Mouse (Mus musculus) cerebellum, adult 9-10 months (tissue): ENCODE data around the gene Mrgprb5.
A peak's percentile ranks its signal among the peaks of the same experiment; 100 is the strongest.
"Not testable (repeated sequence)": the region's sequence is repeated elsewhere in the genome, so short reads cannot be mapped to it uniquely, and the experiment has no call there.

ENCODE experiments used
- DNase-seq: peaks from one replicate; pipeline ENCODE4 v3.0.0; 2022

Gene Mrgprb5

DNA sequence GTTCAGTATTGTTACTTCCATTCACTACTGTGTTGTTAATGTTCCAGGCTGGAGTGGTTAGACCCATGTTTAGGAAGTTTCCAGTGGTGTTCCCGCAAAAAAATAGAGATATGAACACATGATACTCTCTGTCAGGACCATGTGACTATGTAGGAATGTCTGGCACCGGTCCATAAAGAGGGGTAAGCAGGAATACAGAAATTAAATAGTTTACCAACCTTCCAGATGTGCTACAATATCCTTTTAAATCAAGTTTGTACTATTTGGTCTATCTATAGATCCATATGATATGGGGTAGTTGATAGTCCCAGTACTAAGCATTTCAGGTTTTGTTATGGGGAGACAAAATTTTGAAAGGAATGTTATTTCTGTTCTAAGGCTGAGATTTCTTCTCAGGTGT lies at the start of gene Mrgprb5:
TSS of gene Mrgprb5 (minus strand) at position 101 of the 400 bp plus-strand sequence.
- DNase-seq: no peak

GRCm38 (mm10) chr7:48199188-48199587 lies 30.4 kb upstream of the Mrgprb5 start, which contains the start of gene Mrgprb4:
Gene Mrgprb4 (minus strand): TSS chr7:48199288.
- no peak for DNase-seq

DNA sequence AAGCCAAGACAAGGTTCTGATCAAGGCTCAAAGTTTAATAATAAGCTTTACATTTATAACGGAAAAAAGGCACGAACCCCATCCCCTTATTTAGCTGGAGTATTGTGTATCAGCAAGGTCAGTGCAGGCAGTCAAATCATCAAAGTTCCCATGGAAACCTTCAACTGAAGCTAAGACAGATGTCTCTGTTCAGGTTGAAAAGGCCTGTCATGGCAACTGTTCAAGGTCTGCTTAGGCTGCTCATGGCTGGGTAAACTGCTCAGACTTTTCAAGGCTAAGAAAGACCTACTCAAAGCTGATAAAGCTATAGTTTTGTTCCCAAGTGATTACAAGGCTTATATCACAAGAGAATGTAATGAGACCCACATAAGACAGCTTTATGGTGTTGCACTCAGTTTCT lies 1.3 kb downstream of the Mrgprb5 start:
- no peak for DNase-seq

- DNase-seq: peak; percentile 0
Measured at GRCm38 (mm10) chr7:48138248-48138702, 30.5 kb downstream of the Mrgprb5 start.

DNA sequence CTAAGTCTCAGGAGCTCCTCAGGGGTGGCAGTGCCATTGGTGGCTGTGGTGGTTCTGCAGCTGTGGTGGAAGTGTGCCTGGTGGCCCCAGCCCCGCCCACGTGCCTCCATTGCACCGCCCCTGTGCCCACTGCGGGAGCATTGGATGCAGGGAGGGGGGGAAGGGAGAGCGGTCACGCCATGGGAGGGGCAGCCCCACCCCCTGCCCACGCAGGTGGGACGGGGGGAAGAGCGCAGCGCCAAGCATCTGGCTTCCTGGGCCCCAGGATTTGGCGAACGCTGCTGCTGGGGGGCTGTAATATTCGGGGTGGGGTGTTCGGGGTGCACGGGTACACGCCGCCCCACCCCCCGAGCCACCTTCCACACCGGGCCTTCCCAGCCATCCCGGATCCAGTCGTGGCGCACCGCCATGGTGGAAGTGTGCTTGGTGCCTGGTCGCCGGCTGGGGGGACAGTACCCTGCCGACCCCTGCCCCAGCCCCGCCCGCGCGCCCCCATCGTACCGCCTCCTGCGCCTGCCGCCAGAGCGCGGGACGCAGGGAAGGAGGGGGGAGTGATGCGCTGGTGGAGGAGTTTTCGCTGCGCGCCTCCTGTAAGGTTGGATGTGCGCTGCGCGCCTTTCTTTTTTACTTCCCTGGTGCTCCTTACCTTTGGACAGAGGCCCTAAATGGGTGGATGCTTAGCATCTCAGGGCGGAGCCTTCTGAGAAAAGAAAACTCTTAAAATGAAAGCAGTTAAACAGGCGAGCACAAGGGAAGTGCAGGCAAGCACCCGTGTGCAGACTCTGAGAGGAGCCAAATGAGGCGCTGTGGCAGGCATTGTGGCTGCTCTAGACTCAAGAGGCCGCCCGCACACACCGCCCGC lies 31.4 kb downstream of the Mrgprb5 start:
- no peak for DNase-seq

GRCm38 (mm10) chr7:48132674-48133073 lies 36.1 kb downstream of the Mrgprb5 start:
- DNase-seq: no peak

DNA sequence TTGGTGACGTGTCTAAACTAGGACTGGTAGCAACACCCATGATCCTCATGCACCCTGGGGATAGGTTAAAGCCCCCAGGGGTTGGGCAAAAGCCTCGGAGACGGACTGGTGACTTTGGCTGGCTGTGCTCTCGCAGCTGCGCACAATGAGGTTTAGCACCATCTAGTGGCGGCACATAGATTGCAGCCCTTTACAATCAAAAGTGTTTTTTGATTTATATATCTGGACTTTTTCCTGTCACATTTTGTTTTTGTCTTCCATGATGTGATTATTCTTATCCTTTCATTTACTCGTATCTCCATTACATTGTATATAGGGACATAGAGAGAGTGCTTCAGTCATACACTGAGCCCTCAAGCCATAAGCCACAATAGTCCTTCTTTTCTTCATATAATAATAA lies 36.6 kb downstream of the Mrgprb5 start:
- DNase-seq: not testable (repeated sequence)

DNA sequence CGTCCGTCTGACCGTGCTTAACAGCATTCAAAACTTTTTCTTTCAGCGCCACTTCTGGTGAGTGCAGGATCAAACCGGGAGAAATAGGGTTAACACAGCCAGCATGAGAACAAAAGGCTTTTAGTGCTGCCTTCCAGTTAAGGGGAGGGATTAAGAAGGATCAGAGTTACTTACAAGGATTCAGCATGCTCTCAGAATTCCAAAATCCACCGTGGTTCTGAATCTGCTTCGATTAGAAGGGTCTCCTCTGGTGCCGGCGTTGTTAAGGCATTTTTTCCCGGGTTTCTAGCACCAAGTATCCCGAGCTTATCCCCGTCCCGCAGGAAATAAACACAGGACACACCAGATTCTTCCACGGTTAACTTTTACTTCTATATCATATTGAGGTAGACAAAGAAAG lies 37.0 kb downstream of the Mrgprb5 start:
- DNase-seq: not testable (repeated sequence)

GRCm38 (mm10) chr7:48123806-48124205 lies 45.0 kb downstream of the Mrgprb5 start:
- DNase-seq: no peak
